Mouse (Mus musculus) cerebellum, postnatal 14 days (tissue): Measurements from ENCODE around the gene B230104I21Rik.

Source experiments
- DNase-seq, 2 experiments: peaks; one replicate each; pipeline ENCODE4 v3.0.0; 2021; ENCODE audit warnings: mixed read lengths in 2 of 2

Gene B230104I21Rik

GRCm38 (mm10) chr4:154396652-154397301 is 60.9 kb downstream of the B230104I21Rik start:
- no peak for DNase-seq
